Mouse (Mus musculus) inflammation-experienced regulatory T-cells, adult 6 months (primary cell): ENCODE measurements around the gene Fam178b. TPM values are rescaled to one million over a fixed set of nuclear protein-coding genes. Genes with fewer than 3 reads are reported as not detected.
A peak's percentile ranks its signal among the peaks of the same experiment; 100 is the strongest.
"Not testable (repeated sequence)": the region's sequence is repeated elsewhere in the genome, so short reads cannot be mapped to it uniquely, and the experiment has no call there.

Experiments
- ATAC-seq: one replicate; pipeline ENCODE4 v1.8.0; 2017
- polyA plus RNA-seq, 3 experiments: library from polyadenylated mRNA; unstranded; fragments of 100-300 nt; shearing (Covaris generic); gene quantifications; one replicate each; pipeline ENCODE4 v1.2.1; 2017

Gene Fam178b
- polyA plus RNA-seq, 3 experiments from 2014 or later, result 0.40 TPM; not detected in 2

- no peak for ATAC-seq
Measured at GRCm38 (mm10) chr1:36625442-36625841, 57.5 kb downstream of the Fam178b start.

GRCm38 (mm10) chr1:36615958-36616357, 67.0 kb downstream of the Fam178b start:
- not testable (repeated sequence) for ATAC-seq

- ATAC-seq, result no peak
Measured at GRCm38 (mm10) chr1:36615188-36615587, 67.8 kb downstream of the Fam178b start.

- no peak for ATAC-seq
Measured at GRCm38 (mm10) chr1:36614584-36614983, 68.4 kb downstream of the Fam178b start.

- ATAC-seq, result no peak
Measured at GRCm38 (mm10) chr1:36613374-36613895, 69.5 kb downstream of the Fam178b start.

GRCm38 (mm10) chr1:36612362-36612761, 70.6 kb downstream of the Fam178b start:
- no peak for ATAC-seq

- peak; percentile 70 for ATAC-seq
Measured at GRCm38 (mm10) chr1:36611449-36612123, 71.4 kb downstream of the Fam178b start.

- ATAC-seq, result no peak
Measured at GRCm38 (mm10) chr1:36608211-36608610, 74.8 kb downstream of the Fam178b start.

- no peak for ATAC-seq
Measured at GRCm38 (mm10) chr1:36606951-36607350, 76.0 kb downstream of the Fam178b start.

GRCm38 (mm10) chr1:36604254-36605156, 78.5 kb downstream of the Fam178b start:
- ATAC-seq, result no peak

- no peak for ATAC-seq
Measured at GRCm38 (mm10) chr1:36603361-36603760, 79.6 kb downstream of the Fam178b start.

GRCm38 (mm10) chr1:36602271-36602670, 80.7 kb downstream of the Fam178b start:
- ATAC-seq, result no peak

GRCm38 (mm10) chr1:36598411-36598810, 84.6 kb downstream of the Fam178b start:
- no peak for ATAC-seq

- ATAC-seq, result no peak
Measured at GRCm38 (mm10) chr1:36596114-36596513, 86.9 kb downstream of the Fam178b start.

- no peak for ATAC-seq
Measured at GRCm38 (mm10) chr1:36595167-36595931, 87.6 kb downstream of the Fam178b start.

GRCm38 (mm10) chr1:36593099-36593498, 89.9 kb downstream of the Fam178b start:
- ATAC-seq, result no peak

GRCm38 (mm10) chr1:36591408-36591807, 91.6 kb downstream of the Fam178b start:
- ATAC-seq, result no peak

GRCm38 (mm10) chr1:36590664-36591063, 92.3 kb downstream of the Fam178b start:
- ATAC-seq, result no peak

GRCm38 (mm10) chr1:36589486-36589885, 93.5 kb downstream of the Fam178b start:
- no peak for ATAC-seq

- ATAC-seq, result no peak
Measured at GRCm38 (mm10) chr1:36588476-36589450, 94.2 kb downstream of the Fam178b start.

GRCm38 (mm10) chr1:36587860-36588259, 95.1 kb downstream of the Fam178b start:
- no peak for ATAC-seq
